Mouse (Mus musculus): Measurements from ENCODE around the gene Scn10a. TPM values are rescaled to one million over a fixed set of nuclear protein-coding genes. Genes with fewer than 3 reads are reported as not detected.

Scn10a gene
- total and polyA plus RNA-seq, 3 experiments: 0.27 to 2.9 TPM; not detected in 1

DNA sequence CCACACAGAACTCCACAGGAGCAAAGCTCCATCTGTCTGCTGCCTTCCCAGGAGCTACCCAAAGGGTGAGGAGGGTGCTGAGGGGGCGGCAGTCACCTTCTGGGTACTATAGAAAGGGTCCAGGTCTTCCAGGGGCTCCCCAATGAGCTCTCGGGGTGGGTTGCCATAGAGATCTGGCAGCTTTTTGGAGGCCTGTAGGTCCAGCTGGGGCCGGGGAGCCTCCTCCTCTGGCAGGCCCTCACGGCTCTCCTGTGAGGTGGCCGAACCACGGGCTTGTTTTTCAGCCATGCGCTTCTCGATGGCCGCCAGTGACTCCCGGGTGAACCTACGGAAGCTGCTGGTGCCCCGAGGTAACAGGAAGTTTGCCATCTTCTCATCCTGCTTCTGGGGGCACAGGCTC lies 156.9 kb downstream of the Scn10a start:
- no peak overlapping the region for H3K4me3 ChIP-seq (ENCODE audit: control insufficient read depth in 1 of 2, insufficient read depth in 1 of 2, low read depth in 2 of 2, low read length in 2 of 2)
- no peaks in the 10 kb centered on the region for H3K9me3 ChIP-seq (replicated peaks; ENCODE audit: insufficient read depth, low read length)
- DNase-seq (ENCODE audit: low read depth, low spot score): no peak
- H3K27ac ChIP-seq (ENCODE audit: control insufficient read depth, low read depth, low read length): no peak overlapping the region
- no peak for TF ChIP-seq E2F4 (IDR thresholded peaks at IDR 0.05; ENCODE audit: borderline replicate concordance, low read depth, low read length)
- no peak for TF ChIP-seq CHD1 (IDR thresholded peaks at IDR 0.05; ENCODE audit: low read depth, low read length)
- TF ChIP-seq NELFE (IDR thresholded peaks at IDR 0.05; ENCODE audit: low read depth, low read length): no peak
- TF ChIP-seq RCOR1 (IDR thresholded peaks at IDR 0.05; ENCODE audit: low read depth, low read length): no peak
- no peak for TF ChIP-seq MXI1 (IDR thresholded peaks at IDR 0.05; ENCODE audit: low read depth, low read length)
- TF ChIP-seq USF2 (IDR thresholded peaks at IDR 0.05; ENCODE audit: borderline replicate concordance in 1 of 2, insufficient read depth in 1 of 2, low read depth in 1 of 2, low read length in 2 of 2): no peak
- no peak for TF ChIP-seq BHLHE40 (IDR thresholded peaks at IDR 0.05; ENCODE audit: borderline replicate concordance, low read depth, low read length)
- no peak for TF ChIP-seq CTCF (IDR thresholded peaks at IDR 0.05 in 2 of 3, conservative IDR thresholded peaks at IDR 0.05 in 1 of 3; ENCODE audit: control insufficient read depth in 1 of 3, insufficient read depth in 1 of 3, low read depth in 2 of 3, low read length in 3 of 3, poor library complexity in 1 of 3, severe bottlenecking in 1 of 3)
- TF ChIP-seq TBP (IDR thresholded peaks at IDR 0.05; ENCODE audit: low read depth, low read length): no peak
- TF ChIP-seq GABPA (IDR thresholded peaks at IDR 0.05; ENCODE audit: low read depth, low read length): no peak
- no peak for TF ChIP-seq MYC (IDR thresholded peaks at IDR 0.05; ENCODE audit: low read depth, low read length)
- no peak for TF ChIP-seq MAZ (IDR thresholded peaks at IDR 0.05; ENCODE audit: low read depth, low read length)
- no peak for TF ChIP-seq JUND (IDR thresholded peaks at IDR 0.05; ENCODE audit: low read depth, low read length)
- TF ChIP-seq HCFC1 (IDR thresholded peaks at IDR 0.05; ENCODE audit: low read depth, low read length): no peak
- no peak for TF ChIP-seq TCF12 (IDR thresholded peaks at IDR 0.05; ENCODE audit: low read depth, low read length)
- TF ChIP-seq POLR2AphosphoS2 (IDR thresholded peaks at IDR 0.05; ENCODE audit: low read length): no peak
- no peaks in the 10 kb centered on the region for H3K27me3 ChIP-seq (ENCODE audit: control insufficient read depth in 1 of 2, insufficient read depth in 2 of 2, low read length in 2 of 2)
- H3K36me3 ChIP-seq (ENCODE audit: control insufficient read depth in 1 of 2, insufficient read depth in 2 of 2, low read length in 2 of 2): no peaks in the 10 kb centered on the region
- no peaks in the 10 kb centered on the region for H3K4me1 ChIP-seq (ENCODE audit: control insufficient read depth in 1 of 2, insufficient read depth in 2 of 2, low read length in 2 of 2)
- no peak overlapping the region for H3K9ac ChIP-seq (ENCODE audit: control insufficient read depth, low read depth, low read length, poor library complexity, severe bottlenecking)
- H3K79me2 ChIP-seq (ENCODE audit: control insufficient read depth, insufficient read depth, low read length, poor library complexity): no peaks in the 10 kb centered on the region

DNA sequence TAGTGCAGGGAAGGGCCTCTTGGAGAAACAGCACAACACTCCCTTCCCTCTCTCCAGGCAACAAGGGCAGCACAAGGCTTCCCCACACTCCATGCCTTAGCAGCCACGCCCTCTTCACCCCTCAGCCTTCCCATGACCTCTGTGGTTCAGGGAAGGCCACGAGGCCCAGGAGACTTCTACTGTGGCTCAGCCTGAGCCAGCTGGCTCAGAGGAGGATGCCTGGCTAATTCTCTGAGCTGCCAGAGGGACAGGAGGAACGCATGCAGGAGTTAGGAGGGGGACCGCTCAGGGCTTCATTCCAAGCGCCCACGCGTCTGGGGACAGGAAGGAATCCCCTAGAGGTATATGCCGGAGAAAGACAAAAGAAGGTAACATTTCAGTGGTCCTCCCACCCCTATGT lies 157.4 kb downstream of the Scn10a start:
- Histone ChIP-seq H3K27me3 (ENCODE audit: control insufficient read depth in 1 of 2, insufficient read depth in 2 of 2, low read length in 2 of 2) (no peaks in the 10 kb centered on the region), H3K27ac (ENCODE audit: control insufficient read depth, low read depth, low read length) (no peak overlapping the region), H3K4me1 (ENCODE audit: control insufficient read depth in 1 of 2, insufficient read depth in 2 of 2, low read length in 2 of 2) (no peaks in the 10 kb centered on the region), H3K9ac (ENCODE audit: control insufficient read depth, low read depth, low read length, poor library complexity, severe bottlenecking) (no peak overlapping the region), H3K36me3 (ENCODE audit: control insufficient read depth in 1 of 2, insufficient read depth in 2 of 2, low read length in 2 of 2) (no peaks in the 10 kb centered on the region), H3K9me3 (replicated peaks; ENCODE audit: insufficient read depth, low read length) (no peaks in the 10 kb centered on the region), H3K4me3 (ENCODE audit: control insufficient read depth in 1 of 2, insufficient read depth in 1 of 2, low read depth in 2 of 2, low read length in 2 of 2) (no peak overlapping the region), H3K79me2 (ENCODE audit: control insufficient read depth, insufficient read depth, low read length, poor library complexity) (no peaks in the 10 kb centered on the region)
- no peak for DNase-seq (ENCODE audit: low read depth, low spot score)
- TF ChIP-seq JUND (IDR thresholded peaks at IDR 0.05; ENCODE audit: low read depth, low read length): no peak
